Mouse (Mus musculus) G1E (cell line): ENCODE results near the gene Prap1. TPM values are rescaled to one million over a fixed set of nuclear protein-coding genes. Genes with fewer than 3 reads are reported as not detected.
A peak's percentile ranks its signal among the peaks of the same experiment; 100 is the strongest.

Experiments
- ATAC-seq: 2 replicates; pipeline ENCODE4 v1.8.0; 2016; ENCODE audit warnings: mild to moderate bottlenecking; ENCODE audit not compliant: insufficient number of reproducible peaks, poor library complexity, low FRiP score, severe bottlenecking; ENCODE audit errors: extremely low read depth
- DNase-seq: peaks from one replicate; pipeline ENCODE4 v3.0.0; 2012; ENCODE audit warnings: low spot score
- H3K27me3 ChIP-seq: 2 replicates; pipeline ENCODE4 v1.6.1; 2012; ENCODE audit warnings: mild to moderate bottlenecking, low read length, inconsistent platforms; ENCODE audit not compliant: insufficient read depth
- H3K36me3 ChIP-seq: replicated peaks from 2 replicates; pipeline ENCODE3; 2012; ENCODE audit warnings: mild to moderate bottlenecking, inconsistent platforms
- H3K4me1 ChIP-seq: 2 replicates; pipeline ENCODE4 v1.6.1; 2012; ENCODE audit warnings: low read depth, low read length, inconsistent platforms, mixed read lengths; ENCODE audit not compliant: insufficient read depth
- H3K4me3 ChIP-seq: 2 replicates; pipeline ENCODE4 v1.5.1; 2012; ENCODE audit warnings: low read depth, mild to moderate bottlenecking, inconsistent platforms, low read length, moderate library complexity, mixed read lengths
- H3K9me3 ChIP-seq: replicated peaks from 2 replicates; pipeline ENCODE4 v1.6.1; 2012; ENCODE audit warnings: inconsistent platforms
- CTCF ChIP-seq: IDR thresholded peaks from 2 replicates; pipeline ENCODE4 v1.5.1; 2012; ENCODE audit warnings: low read depth, low read length, inconsistent platforms, mixed read lengths
- GATA1 ChIP-seq: IDR thresholded peaks from 2 replicates; pipeline ENCODE4 v1.6.1; 2012; ENCODE audit warnings: borderline replicate concordance, low read length, inconsistent platforms, mixed read lengths
- GATA2 ChIP-seq: IDR thresholded peaks from 2 replicates; pipeline ENCODE4 v1.6.1; 2012; ENCODE audit warnings: low read depth, low read length, inconsistent platforms, borderline replicate concordance
- POLR2AphosphoS5 ChIP-seq: IDR thresholded peaks from 2 replicates; pipeline ENCODE4 v1.6.1; 2012; ENCODE audit warnings: low read depth, low read length, inconsistent platforms; ENCODE audit not compliant: insufficient replicate concordance
- TAL1 ChIP-seq: conservative IDR thresholded peaks from 2 replicates; pipeline ENCODE4 v1.6.1; 2012; ENCODE audit warnings: low read depth, low read length, inconsistent platforms, mixed read lengths
- polyA plus RNA-seq: library from polyadenylated mRNA; stranded (reverse); fragments of >175 nt; gene quantifications from 2 replicates; pipeline ENCODE4 v1.2.3, GENCODE M21; 2012
- total RNA-seq, 2 experiments: library from RNA; stranded (forward) in 1 of 2; stranded (reverse) in 1 of 2; fragments of 200-1000 nt in 1 of 2; fragments of >200 nt in 1 of 2; fragmentation: Nextera tagmentation in 1 of 2; gene quantifications; 2 replicates each; pipeline ENCODE4 v1.2.3; 2014 to 2017

Gene Prap1
- total and polyA plus RNA-seq, 3 experiments, result not detected

DNA sequence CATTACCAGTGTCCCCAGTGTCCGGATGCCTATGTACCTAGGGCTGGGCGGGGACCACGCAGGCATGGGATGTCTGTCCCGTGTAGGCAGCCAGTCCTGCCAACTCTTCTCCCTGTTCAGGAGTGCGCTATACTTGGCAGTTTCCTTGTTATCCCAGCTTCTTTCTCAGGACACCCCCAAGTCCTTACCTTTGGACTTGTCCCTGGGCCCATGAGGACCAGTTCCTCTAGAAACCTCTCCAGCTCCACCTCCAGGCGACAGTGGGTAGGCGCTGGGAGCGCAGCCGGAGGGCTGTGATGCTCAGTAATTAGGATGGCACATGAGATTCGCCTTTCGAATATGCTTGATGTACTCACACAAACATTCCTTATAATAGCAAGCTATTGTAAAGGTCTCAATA, 30.9 kb upstream of the Prap1 start:
- ATAC-seq (no peak), DNase-seq (no peak)
- TF ChIP-seq GATA2 (no peak), POLR2AphosphoS5 (no peak), CTCF (no peak), GATA1 (no peak), TAL1 (no peak)
- no peaks in the 10 kb centered on the region for H3K36me3 ChIP-seq
- H3K9me3 ChIP-seq, result no peaks in the 10 kb centered on the region
- H3K4me3 ChIP-seq, result no peak overlapping the region
- peaks cover 52% of the 10 kb centered on the region for H3K27me3 ChIP-seq
- H3K4me1 ChIP-seq, result no peaks in the 10 kb centered on the region

DNA sequence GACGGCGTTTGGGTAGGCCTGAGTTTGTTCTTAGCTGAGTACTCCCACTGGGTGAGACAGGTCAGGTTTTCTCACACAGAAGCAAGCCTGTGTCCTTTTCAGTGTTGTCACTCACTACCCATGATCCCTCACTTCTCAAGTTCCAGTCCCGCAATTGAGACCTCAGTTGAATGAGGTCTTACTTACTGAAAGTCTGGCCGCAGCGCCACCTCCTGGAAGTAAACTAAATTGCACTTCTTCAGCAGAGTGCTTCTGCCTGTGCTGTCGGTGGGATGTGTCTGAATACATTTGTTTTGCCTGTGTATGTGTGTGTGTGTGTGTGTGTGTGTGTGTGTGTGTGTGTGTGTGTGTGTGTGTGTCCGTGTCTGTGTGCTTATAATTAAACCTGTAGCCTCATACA, 30.1 kb upstream of the Prap1 start:
- Histone ChIP-seq H3K27me3 (peaks cover 44% of the 10 kb centered on the region), H3K9me3 (no peaks in the 10 kb centered on the region), H3K4me3 (no peak overlapping the region), H3K36me3 (no peaks in the 10 kb centered on the region), H3K4me1 (no peaks in the 10 kb centered on the region)
- DNase-seq (no peak), ATAC-seq (0 out of 2 replicates have a peak, but pooled peaks have one; percentile 22)
- TF ChIP-seq CTCF (peak; percentile 64), POLR2AphosphoS5 (no peak)

DNA sequence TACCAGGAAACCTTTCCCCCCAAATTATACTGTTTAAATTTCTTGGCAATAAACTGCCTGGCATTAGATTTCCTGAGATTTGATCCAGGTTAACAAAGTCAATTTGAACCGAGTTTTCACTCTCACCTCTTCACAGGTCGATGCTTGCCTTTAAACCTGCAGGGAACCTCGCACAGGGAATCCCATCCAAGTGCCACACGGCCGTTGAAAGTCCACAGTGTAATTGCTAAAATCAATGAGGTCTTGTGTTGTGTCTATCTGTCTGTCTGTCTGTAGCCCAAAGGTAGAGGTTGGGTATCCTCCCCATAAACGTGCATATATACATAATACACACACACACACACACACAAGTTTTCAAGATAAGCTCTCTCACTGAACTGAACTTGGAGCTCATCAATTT, 25.8 kb upstream of the Prap1 start:
- DNase-seq, result no peak
- no peaks in the 10 kb centered on the region for H3K9me3 ChIP-seq
- H3K27me3 ChIP-seq, result peaks cover 23% of the 10 kb centered on the region
- ATAC-seq, result no peak
- H3K4me3 ChIP-seq, result no peak overlapping the region
- no peaks in the 10 kb centered on the region for H3K4me1 ChIP-seq
- no peaks in the 10 kb centered on the region for H3K36me3 ChIP-seq
- TF ChIP-seq POLR2AphosphoS5, result no peak
- TF ChIP-seq CTCF, result no peak
- no peak for TF ChIP-seq TAL1
- TF ChIP-seq GATA1, result no peak
- no peak for TF ChIP-seq GATA2

- no peak overlapping the region for H3K4me3 ChIP-seq
- peaks cover 19% of the 10 kb centered on the region for H3K27me3 ChIP-seq
- no peak for TF ChIP-seq CTCF
- TF ChIP-seq GATA1, result no peak
- no peak for TF ChIP-seq POLR2AphosphoS5
- no peak for TF ChIP-seq GATA2
- no peak for TF ChIP-seq TAL1
- no peaks in the 10 kb centered on the region for H3K36me3 ChIP-seq
- H3K9me3 ChIP-seq, result no peaks in the 10 kb centered on the region
- DNase-seq, result no peak
- ATAC-seq, result no peak
- H3K4me1 ChIP-seq, result no peaks in the 10 kb centered on the region
Observed at GRCm38 (mm10) chr7:140070042-140070711, 23.0 kb upstream of the Prap1 start.

- Histone ChIP-seq H3K27me3 (peaks cover 25% of the 10 kb centered on the region), H3K4me1 (peaks cover 13% of the 10 kb centered on the region), H3K4me3 (no peak overlapping the region), H3K36me3 (no peaks in the 10 kb centered on the region), H3K9me3 (no peaks in the 10 kb centered on the region)
- no peak for DNase-seq
- ATAC-seq, result peak; percentile 67
- TF ChIP-seq GATA1, result no peak
- no peak for TF ChIP-seq GATA2
- TF ChIP-seq POLR2AphosphoS5, result no peak
- TF ChIP-seq TAL1, result no peak
Observed at GRCm38 (mm10) chr7:140077698-140078097, 15.5 kb upstream of the Prap1 start.

- peak; percentile 44 for DNase-seq
- ATAC-seq, result peak; percentile 40
- Histone ChIP-seq H3K27me3 (peaks cover 29% of the 10 kb centered on the region), H3K9me3 (no peaks in the 10 kb centered on the region), H3K4me3 (no peak overlapping the region), H3K36me3 (no peaks in the 10 kb centered on the region), H3K4me1 (peaks cover 13% of the 10 kb centered on the region)
- TF ChIP-seq POLR2AphosphoS5, result no peak
- peak; percentile 56 for TF ChIP-seq CTCF
Observed at GRCm38 (mm10) chr7:140078711-140079110, 14.5 kb upstream of the Prap1 start.
